Mouse (Mus musculus) limb, embryonic 12.5 days (tissue): ENCODE results near the gene 0610037L13Rik. TPM values are rescaled to one million over a fixed set of nuclear protein-coding genes. Genes with fewer than 3 reads are reported as not detected.

Source experiments
- ATAC-seq: fragments of 200-750 bp; cut with Nextera tagmentation; 2 replicates; pipeline ENCODE4 v1.8.0; 2017; ENCODE audit warnings: low read depth, moderate TSS enrichment; ENCODE audit not compliant: insufficient number of reproducible peaks, insufficient read depth, low FRiP score, low TSS enrichment
- H3K27ac ChIP-seq: fragments of 300-500 bp; sonication (generic); 2 replicates; pipeline ENCODE4 v1.5.1; 2016; ENCODE audit warnings: mild to moderate bottlenecking, moderate library complexity
- H3K27me3 ChIP-seq: fragments of 300-500 bp; sonication (generic); 2 replicates; pipeline ENCODE4 v1.6.1; 2016; ENCODE audit warnings: mild to moderate bottlenecking, moderate library complexity
- H3K36me3 ChIP-seq: fragments of 300-500 bp; sonication (generic); 2 replicates; pipeline ENCODE4 v1.6.1; 2016; ENCODE audit warnings: mild to moderate bottlenecking, moderate library complexity
- H3K4me1 ChIP-seq: fragments of 300-500 bp; sonication (generic); replicated peaks from 2 replicates; pipeline ENCODE4 v1.6.1; 2016
- H3K4me2 ChIP-seq: fragments of 300-500 bp; sonication (generic); 2 replicates; pipeline ENCODE4 v1.6.1; 2016; ENCODE audit warnings: mild to moderate bottlenecking, moderate library complexity
- H3K4me3 ChIP-seq: fragments of 300-500 bp; sonication (generic); replicated peaks from 2 replicates; pipeline ENCODE4 v1.5.1; 2016; ENCODE audit warnings: mild to moderate bottlenecking
- H3K9ac ChIP-seq: fragments of 300-500 bp; sonication (generic); replicated peaks from 2 replicates; pipeline ENCODE4 v1.6.1; 2016; ENCODE audit warnings: mild to moderate bottlenecking, moderate library complexity
- H3K9me3 ChIP-seq: fragments of 300-500 bp; sonication (generic); 2 replicates; pipeline ENCODE4 v1.6.1; 2016; ENCODE audit warnings: mild to moderate bottlenecking, moderate library complexity
- WGBS: fragments of 180-500 bp; shearing (Covaris S2); methylation state at CpG from one replicate; pipeline ENCODE4 v1.1.7; 2016; 5-methylcytosine and 5-hydroxymethylcytosine counted together
- polyA plus RNA-seq: library from polyadenylated mRNA; unstranded; fragments of >200 nt; fragmentation: Nextera tagmentation; extraction: Ambion mirVana; gene quantifications from 2 replicates; pipeline ENCODE4 v1.2.1, GENCODE M21; 2016

0610037L13Rik gene
- polyA plus RNA-seq, 1 experiment from 2014 or later, result 125 TPM

DNA sequence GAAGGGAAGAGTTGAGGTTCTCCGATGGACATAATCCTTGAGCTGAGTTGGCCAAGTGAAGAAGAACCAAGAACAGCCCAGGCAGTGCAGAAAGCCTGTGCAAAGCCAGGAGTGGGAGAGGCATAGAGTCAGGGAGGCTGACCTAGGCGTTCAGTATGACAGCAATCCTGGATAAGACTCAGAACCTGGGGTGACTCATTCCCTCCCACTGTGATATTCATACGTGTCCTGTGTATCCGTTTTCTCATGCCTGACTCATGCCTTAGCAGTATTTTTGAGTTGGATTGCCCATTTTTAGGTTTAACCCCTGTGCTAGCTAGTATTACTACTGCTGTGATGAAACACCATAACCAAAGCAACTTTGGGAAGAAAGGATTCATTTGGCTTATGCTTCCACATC, 24.7 kb upstream of the 0610037L13Rik start:
- Histone ChIP-seq H3K9ac (no peak overlapping the region), H3K4me2 (no peak overlapping the region), H3K36me3 (no peaks in the 10 kb centered on the region; the same call in 1 of the 2 replicates), H3K4me3 (no peak overlapping the region), H3K27ac (no peak overlapping the region), H3K4me1 (no peaks in the 10 kb centered on the region), H3K9me3 (no peaks in the 10 kb centered on the region), H3K27me3 (no peaks in the 10 kb centered on the region)
- no peak for ATAC-seq
- WGBS, result 85% methylated on average over 4 of the region's 4 CpGs

DNA sequence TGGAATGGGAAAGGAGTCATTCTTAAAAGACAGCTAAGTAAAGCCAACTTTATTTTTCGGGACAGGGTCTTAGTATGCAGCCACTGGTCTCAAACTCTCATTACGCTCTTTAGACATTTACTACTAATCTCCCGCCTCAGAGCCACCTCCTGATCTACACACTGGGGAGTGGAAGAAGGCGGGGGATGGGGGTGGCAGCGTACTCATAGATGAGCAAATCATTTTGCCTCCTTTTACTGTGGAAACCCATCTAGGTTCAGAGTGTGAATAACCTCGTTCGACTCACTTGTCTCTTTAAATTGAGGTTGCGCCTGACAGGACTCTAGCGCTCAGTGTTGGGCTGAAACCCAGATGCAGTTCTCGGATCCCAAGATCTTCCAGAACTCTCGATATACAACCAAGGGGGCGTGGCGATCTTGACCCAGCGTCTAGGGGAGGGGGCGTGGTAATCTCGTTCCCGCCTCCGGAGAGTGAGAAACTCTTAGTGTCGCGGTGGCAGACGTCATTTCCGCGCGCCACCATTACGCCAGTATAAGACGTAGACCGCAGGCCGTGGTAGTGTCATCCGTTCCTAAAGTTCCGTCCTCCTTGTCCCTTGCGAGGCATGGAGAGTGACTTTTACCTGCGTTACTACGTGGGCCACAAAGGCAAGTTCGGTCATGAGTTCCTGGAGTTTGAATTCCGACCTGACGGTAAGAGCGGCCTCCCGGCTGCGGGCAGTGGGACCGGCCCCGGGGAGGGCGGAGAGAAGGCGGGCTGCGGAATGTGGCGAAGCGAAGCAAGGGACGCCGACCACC, 10.2 kb upstream of the 0610037L13Rik start, which contains the start of gene Magoh:
Gene Magoh (plus strand): TSS at position 502 of the 797 bp plus-strand sequence.
- 4% methylated on average over 48 of the region's 48 CpGs for WGBS

DNA sequence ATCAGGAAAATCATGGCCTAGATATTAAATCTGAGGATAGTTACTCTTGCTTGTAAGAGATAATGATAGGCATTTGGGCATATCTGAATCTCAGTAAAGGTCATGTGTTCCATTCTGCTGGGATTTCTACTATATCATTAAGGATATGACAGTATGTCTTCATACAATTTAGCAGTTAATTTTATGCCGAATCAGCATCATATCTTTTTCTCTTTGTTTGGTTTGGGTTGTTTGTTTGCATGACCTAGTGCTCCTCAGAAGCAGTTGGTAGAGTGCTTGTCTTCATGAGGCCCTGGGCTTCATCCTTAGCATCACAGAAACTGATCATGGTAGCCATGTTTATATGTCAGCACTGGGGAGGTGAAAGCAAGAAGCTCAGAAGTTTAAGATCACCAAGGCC, 8.0 kb upstream of the 0610037L13Rik start:
- no peak overlapping the region for H3K27ac ChIP-seq
- ATAC-seq, result no peak
- peaks cover 17% of the 10 kb centered on the region for H3K4me1 ChIP-seq
- no peak overlapping the region for H3K9ac ChIP-seq
- no peak overlapping the region for H3K4me2 ChIP-seq
- WGBS, result 94% methylated on average over 1 of the region's 1 CpGs
- H3K36me3 ChIP-seq, result peaks cover 52% of the 10 kb centered on the region
- H3K27me3 ChIP-seq, result no peaks in the 10 kb centered on the region
- H3K4me3 ChIP-seq, result no peak overlapping the region
- H3K9me3 ChIP-seq, result no peaks in the 10 kb centered on the region

More for the DNA sequence above, 10.2 kb upstream of the 0610037L13Rik start, which contains the start of gene Magoh:
- H3K4me3 ChIP-seq, result peak within 1 kb of the TSS; percentile 83
- peaks cover 30% of the 10 kb centered on the region for H3K36me3 ChIP-seq
- peak within 1 kb of the TSS; percentile 90 for H3K4me2 ChIP-seq
- peak; percentile 91 for ATAC-seq
- H3K4me1 ChIP-seq, result peaks cover 17% of the 10 kb centered on the region
- peak within 1 kb of the TSS; percentile 53 for H3K27ac ChIP-seq
- peak within 1 kb of the TSS; percentile 85 for H3K9ac ChIP-seq
- no peaks in the 10 kb centered on the region for H3K27me3 ChIP-seq
- no peaks in the 10 kb centered on the region for H3K9me3 ChIP-seq

DNA sequence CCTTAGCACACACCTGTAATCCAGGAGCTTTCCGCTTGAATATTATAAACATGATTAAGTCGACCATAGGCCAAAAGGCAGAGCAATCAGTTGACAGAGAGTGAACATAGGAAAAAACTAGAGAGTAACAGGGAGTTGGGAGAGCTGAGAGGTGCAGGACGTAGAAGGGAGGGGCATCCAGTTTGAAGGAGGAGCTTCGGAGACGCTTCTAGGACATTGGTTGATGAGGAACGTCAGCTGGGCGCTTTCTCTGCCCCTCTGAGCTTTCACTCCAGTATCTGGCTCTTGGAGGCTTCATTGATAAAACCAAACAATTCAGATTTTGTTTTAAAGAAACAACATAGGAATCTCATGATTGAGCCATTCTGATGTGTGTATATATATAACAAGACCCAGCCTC, 3.2 kb upstream of the 0610037L13Rik start:
- WGBS, result 76% methylated on average over 7 of the region's 7 CpGs
- H3K36me3 ChIP-seq, result peaks cover 62% of the 10 kb centered on the region
- no peaks in the 10 kb centered on the region for H3K27me3 ChIP-seq
- no peak overlapping the region for H3K9ac ChIP-seq
- H3K4me3 ChIP-seq, result no peak overlapping the region
- ATAC-seq, result no peak
- H3K9me3 ChIP-seq, result no peaks in the 10 kb centered on the region
- no peak overlapping the region for H3K27ac ChIP-seq
- no peak overlapping the region for H3K4me2 ChIP-seq
- H3K4me1 ChIP-seq, result peaks cover 10% of the 10 kb centered on the region

DNA sequence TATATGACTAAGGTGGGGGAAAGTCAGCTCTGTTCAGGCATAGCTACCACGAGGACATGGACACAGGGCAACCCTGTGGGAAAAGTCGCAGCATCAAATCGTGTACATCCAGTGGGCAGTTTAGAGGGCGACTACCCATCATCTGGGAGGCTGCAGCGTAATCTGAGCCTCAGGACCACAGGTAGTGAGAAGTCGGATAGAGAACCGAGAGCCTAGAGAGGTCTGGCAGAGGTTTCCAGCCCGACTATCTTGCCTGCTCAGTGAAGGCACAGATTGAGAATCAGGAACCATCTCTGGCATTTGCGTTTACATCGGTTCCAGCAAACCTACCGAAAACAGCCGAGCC, 255 bp upstream of the 0610037L13Rik start:
- WGBS, result under 1% methylated on average over 12 of the region's 12 CpGs
- peak overlapping the region; percentile 81 for H3K4me2 ChIP-seq
- H3K9ac ChIP-seq, result peak overlapping the region; percentile 61
- H3K27ac ChIP-seq, result peak overlapping the region; percentile 86
- no peaks in the 10 kb centered on the region for H3K27me3 ChIP-seq
- H3K4me1 ChIP-seq, result peaks cover 10% of the 10 kb centered on the region
- peaks cover 63% of the 10 kb centered on the region for H3K36me3 ChIP-seq
- peak overlapping the region; percentile 57 for H3K4me3 ChIP-seq
- peak; percentile 30 for ATAC-seq
- no peaks in the 10 kb centered on the region for H3K9me3 ChIP-seq

DNA sequence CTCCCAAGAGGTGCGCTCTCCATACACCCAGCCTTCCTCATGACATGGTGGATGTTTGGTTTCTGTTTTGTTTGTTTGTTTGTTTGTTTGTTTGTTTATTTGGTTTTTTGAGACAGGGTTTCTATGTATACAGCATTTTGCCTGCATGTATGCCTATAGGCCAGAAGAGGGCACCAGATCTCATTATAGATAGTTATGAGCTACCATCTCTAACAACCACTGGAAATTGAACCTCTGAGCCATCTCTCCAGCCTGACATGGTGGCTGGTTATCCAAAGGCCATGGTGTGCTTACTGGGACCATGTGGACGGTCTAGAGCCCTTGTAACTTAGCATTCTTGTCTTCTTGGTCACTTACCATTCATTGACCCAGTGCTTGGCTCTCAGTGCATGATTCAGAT, 3.0 kb downstream of the 0610037L13Rik start:
- Histone ChIP-seq H3K27ac (no peak overlapping the region), H3K27me3 (no peaks in the 10 kb centered on the region), H3K4me3 (no peak overlapping the region), H3K4me2 (no peak overlapping the region), H3K36me3 (peaks cover 66% of the 10 kb centered on the region), H3K4me1 (peaks cover 10% of the 10 kb centered on the region), H3K9ac (no peak overlapping the region), H3K9me3 (no peaks in the 10 kb centered on the region)
- no peak for ATAC-seq
- WGBS, result 87% methylated on average over 2 of the region's 2 CpGs

DNA sequence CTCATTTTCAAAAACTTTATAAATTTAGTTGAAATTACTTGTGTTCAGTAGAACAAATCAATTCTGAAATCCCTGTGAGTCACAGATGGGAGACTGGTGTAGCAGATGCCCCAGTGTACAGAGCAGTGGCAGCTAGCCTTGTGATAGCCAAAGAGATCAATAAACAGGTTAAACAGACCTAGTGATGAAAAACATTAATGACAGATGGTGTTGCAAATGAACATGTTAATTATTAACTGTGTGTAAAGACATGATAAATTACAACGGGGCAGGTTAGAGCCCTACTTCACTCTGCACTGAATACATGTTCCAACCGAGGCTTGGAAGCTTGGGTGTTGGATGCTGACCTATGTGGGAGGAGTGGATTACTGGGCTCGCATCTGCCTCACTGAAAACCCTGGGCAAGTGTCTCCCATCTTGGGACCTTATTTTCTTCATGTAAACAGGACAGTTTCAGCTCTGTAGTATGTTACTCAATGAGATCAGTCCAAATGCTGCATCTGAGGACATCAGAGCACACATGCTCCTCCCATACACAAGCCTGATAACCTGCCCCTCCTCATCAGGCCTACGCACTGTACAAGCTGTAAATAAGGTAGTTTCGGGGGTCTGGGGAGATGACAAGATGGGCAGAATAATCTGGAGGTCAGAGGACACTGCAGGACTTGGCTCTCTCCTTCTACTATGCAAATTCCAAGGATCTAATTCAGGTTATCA, 9.8 kb downstream of the 0610037L13Rik start:
- Histone ChIP-seq H3K27me3 (no peaks in the 10 kb centered on the region), H3K27ac (no peak overlapping the region), H3K36me3 (peaks cover 74% of the 10 kb centered on the region), H3K9me3 (no peaks in the 10 kb centered on the region), H3K4me1 (no peaks in the 10 kb centered on the region), H3K4me2 (no peak overlapping the region), H3K4me3 (no peak overlapping the region), H3K9ac (no peak overlapping the region)
- WGBS, result 89% methylated on average over 5 of the region's 5 CpGs
- no peak for ATAC-seq

DNA sequence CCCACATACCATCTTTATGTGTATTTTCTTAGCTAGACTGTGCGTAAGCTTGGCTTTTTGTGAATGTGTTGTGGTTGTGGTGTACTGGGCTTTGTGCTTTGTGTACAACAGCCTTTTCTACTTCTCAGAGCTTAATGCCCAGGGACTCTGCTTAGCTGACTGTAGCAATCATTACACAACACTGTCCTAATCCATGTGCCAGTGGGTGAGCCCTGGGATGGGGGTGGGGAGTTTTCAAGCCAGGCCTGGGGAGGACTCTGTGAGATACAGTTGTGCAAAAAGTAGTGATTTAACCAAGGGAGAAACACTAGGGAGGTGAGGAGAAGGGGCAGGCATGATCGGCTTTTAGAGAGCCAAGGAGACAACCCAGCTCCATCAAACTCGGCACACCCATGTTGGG, 10.6 kb downstream of the 0610037L13Rik start:
- Histone ChIP-seq H3K9ac (no peak overlapping the region), H3K4me2 (no peak overlapping the region), H3K27me3 (no peaks in the 10 kb centered on the region), H3K4me3 (no peak overlapping the region), H3K9me3 (no peaks in the 10 kb centered on the region), H3K4me1 (no peaks in the 10 kb centered on the region), H3K36me3 (peaks cover 74% of the 10 kb centered on the region), H3K27ac (no peak overlapping the region)
- ATAC-seq, result no peak
- WGBS, result 91% methylated on average over 3 of the region's 3 CpGs

DNA sequence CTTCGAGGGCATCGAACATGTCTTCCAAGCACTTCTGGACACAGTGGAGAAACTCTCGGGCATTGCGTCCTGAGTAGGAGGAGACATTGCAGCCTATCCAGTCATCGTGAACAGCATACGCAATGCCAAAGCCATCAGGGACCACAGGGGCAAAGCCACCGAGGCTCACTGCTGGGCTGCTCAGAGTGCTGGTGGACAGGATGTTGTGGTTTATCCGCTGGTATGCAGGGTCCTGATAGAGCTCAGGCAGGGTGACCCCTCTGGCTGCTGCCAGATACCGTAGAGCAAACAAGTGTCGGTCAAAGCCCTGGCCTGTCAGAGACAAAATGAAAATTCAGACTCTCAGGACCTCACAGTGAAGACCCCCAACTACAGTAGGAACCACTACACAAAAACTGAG, 14.6 kb downstream of the 0610037L13Rik start:
- no peak overlapping the region for H3K4me2 ChIP-seq
- H3K36me3 ChIP-seq, result peaks cover 69% of the 10 kb centered on the region
- no peak overlapping the region for H3K4me3 ChIP-seq
- H3K9ac ChIP-seq, result no peak overlapping the region
- no peaks in the 10 kb centered on the region for H3K9me3 ChIP-seq
- H3K27me3 ChIP-seq, result no peaks in the 10 kb centered on the region
- no peak for ATAC-seq
- 93% methylated on average over 10 of the region's 10 CpGs for WGBS
- no peaks in the 10 kb centered on the region for H3K4me1 ChIP-seq
- no peak overlapping the region for H3K27ac ChIP-seq

DNA sequence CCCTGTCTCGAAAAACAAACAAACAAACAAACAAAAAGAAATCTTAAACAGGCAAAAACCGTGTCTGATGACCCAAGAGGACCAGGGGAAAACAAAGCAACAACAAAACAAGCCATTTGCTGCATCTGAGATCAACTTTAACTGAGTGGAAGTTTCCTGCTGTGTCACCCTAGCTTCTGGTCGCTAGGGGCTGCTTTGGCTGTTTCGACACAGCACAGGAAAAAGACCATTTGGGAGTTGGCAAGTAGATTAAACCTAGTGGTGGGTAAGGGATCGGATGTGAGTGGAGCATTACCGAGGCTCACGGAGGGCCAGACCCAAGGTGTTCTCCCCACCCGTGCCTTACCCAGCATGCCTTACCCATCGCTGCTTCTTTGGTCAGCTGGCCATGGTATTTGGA, 16.9 kb downstream of the 0610037L13Rik start:
- Histone ChIP-seq H3K4me1 (no peaks in the 10 kb centered on the region), H3K27me3 (no peaks in the 10 kb centered on the region), H3K36me3 (peaks cover 79% of the 10 kb centered on the region), H3K9me3 (no peaks in the 10 kb centered on the region), H3K4me2 (no peak overlapping the region), H3K9ac (no peak overlapping the region), H3K4me3 (no peak overlapping the region), H3K27ac (no peak overlapping the region)
- no peak for ATAC-seq
- 90% methylated on average over 9 of the region's 9 CpGs for WGBS

DNA sequence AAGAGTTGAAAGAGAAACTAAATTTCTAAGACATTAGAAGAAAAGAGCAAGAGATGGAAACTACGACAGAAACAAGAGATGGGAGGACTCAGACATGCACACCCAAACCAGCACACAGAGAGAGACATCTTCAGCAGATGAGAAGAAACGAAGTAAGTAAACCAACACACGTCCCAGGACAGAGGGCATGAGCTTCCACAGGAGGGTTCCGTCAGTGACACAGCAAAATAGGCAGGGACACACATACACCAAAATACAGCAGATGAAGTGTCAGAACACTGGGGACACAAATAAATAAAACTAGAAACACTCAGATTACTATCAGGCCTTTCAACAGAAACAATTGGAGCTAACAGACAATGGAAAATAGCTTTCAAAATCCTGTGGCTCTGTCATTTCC, 20.4 kb downstream of the 0610037L13Rik start:
- no peaks in the 10 kb centered on the region for H3K9me3 ChIP-seq
- no peak overlapping the region for H3K27ac ChIP-seq
- H3K27me3 ChIP-seq, result no peaks in the 10 kb centered on the region
- no peak overlapping the region for H3K9ac ChIP-seq
- no peak overlapping the region for H3K4me3 ChIP-seq
- ATAC-seq, result no peak
- WGBS, result 85% methylated on average over 4 of the region's 4 CpGs
- H3K4me2 ChIP-seq, result no peak overlapping the region
- peaks cover 80% of the 10 kb centered on the region for H3K36me3 ChIP-seq
- peaks cover 9% of the 10 kb centered on the region for H3K4me1 ChIP-seq
